29 mouse cellular contexts compared by ENCODE assay signal in the genomic region with DNA sequence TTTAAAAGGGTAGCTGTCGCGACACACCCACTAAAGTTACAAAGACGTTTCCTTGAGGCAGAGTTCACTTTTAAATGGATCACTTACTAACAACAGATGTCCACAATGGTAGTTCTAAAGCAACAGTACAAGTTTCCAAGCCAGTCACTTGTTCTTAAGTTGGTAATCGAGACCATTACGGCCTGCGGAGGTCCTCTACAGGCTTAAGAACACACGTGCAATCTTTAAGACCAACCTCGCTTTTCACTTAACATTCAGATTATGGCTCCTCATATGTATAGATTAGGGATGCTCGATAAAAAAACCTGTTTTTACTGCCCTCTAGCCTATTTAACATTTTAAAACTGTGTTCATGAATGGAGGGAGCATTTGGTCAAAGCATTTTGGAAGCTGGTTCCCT. TPM values are rescaled to one million over a fixed set of nuclear protein-coding genes. Genes with fewer than 3 reads are reported as not detected.
DNase-seq lines count a peak whose midpoint lies in the region; ATAC-seq and TF ChIP-seq lines count a peak whose summit lies in the region.
"Had no signal": no experiment of that assay in that cellular context is flagged by ENCODE, and none has a peak within 500 bp of the region (broad histone marks: within the 10 kb centered on the region; RNA-seq: fewer than 3 reads in every experiment).

No protein-coding gene starts in this region.

- TF ChIP-seq CTCF in CH12.LX (conservative IDR thresholded peaks at IDR 0.05 in 1 of 2, IDR thresholded peaks at IDR 0.05 in 1 of 2; ENCODE audit: low read depth in 2 of 2, low read length in 2 of 2), result no peak
- no peak for TF ChIP-seq CTCF in MEL (IDR thresholded peaks at IDR 0.05 in 2 of 3, conservative IDR thresholded peaks at IDR 0.05 in 1 of 3; ENCODE audit: control insufficient read depth in 1 of 3, insufficient read depth in 1 of 3, low read depth in 2 of 3, low read length in 3 of 3, poor library complexity in 1 of 3, severe bottlenecking in 1 of 3)

- H3K79me2 ChIP-seq in CH12.LX (replicated peaks; ENCODE audit: control insufficient read depth, extremely low read depth, insufficient read depth, poor library complexity, severe bottlenecking), result peaks cover 23% of the 10 kb centered on the region
- H3K79me2 ChIP-seq in MEL (ENCODE audit: control insufficient read depth, insufficient read depth, low read length, poor library complexity), result peaks cover 16% of the 10 kb centered on the region

- DNase-seq in embryo, embryonic 9.5 days (ENCODE audit: extremely low spot score), result peak; percentile 28
- no peak for DNase-seq in embryo, embryonic 11 days
- DNase-seq in 3T3-L1 (ENCODE audit: low read depth, low spot score) (peak; percentile 25), CH12.LX (ENCODE audit: extremely low read depth) (no peak), MEL (ENCODE audit: low read depth, low spot score) (peak; percentile 44)
- no peak for DNase-seq in thymus, postnatal 36 days
- DNase-seq: adrenal gland, adult 2 months; adrenal gland, postnatal 10 days; adrenal gland, postnatal 25 days; B cell, adult 2 months; cerebellum, adult 11 months; cerebellum, adult 18-20 months; cerebellum, adult 9-10 months; cerebellum, postnatal 10 days; cerebellum, postnatal 36 days had no signal

- no peak overlapping the region for H3K9ac ChIP-seq in CH12.LX (ENCODE audit: insufficient read depth, low read depth)
- no peak overlapping the region for H3K9ac ChIP-seq in MEL (ENCODE audit: control insufficient read depth, low read depth, low read length, poor library complexity, severe bottlenecking)
- H3K9ac ChIP-seq: embryonic facial prominence, embryonic 13.5 days; embryonic facial prominence, embryonic 15.5 days; forebrain, embryonic 12.5 days had no signal

- no peak for ATAC-seq in inflammation-experienced regulatory T-cells, adult 6 months
- ATAC-seq: CD4-positive, CD25-positive, alpha-beta regulatory T cell, adult 4 months; forebrain, embryonic 16.5 days had no signal

- peaks cover 2% of the 10 kb centered on the region for H3K9me3 ChIP-seq in CH12.LX (replicated peaks; ENCODE audit: low read length)
- H3K9me3 ChIP-seq in MEL (replicated peaks; ENCODE audit: insufficient read depth, low read length), result no peaks in the 10 kb centered on the region
- H3K9me3 ChIP-seq: embryonic facial prominence, embryonic 13.5 days; embryonic facial prominence, embryonic 15.5 days; forebrain, embryonic 10.5 days; forebrain, embryonic 12.5 days; G1E had no signal

- no peak for TF ChIP-seq EP300 in CH12.LX (IDR thresholded peaks at IDR 0.05; ENCODE audit: low read length)
- TF ChIP-seq EP300 in MEL (IDR thresholded peaks at IDR 0.05; ENCODE audit: low read depth in 1 of 2, low read length in 2 of 2), result no peak

- dilution Hi-C loops in CH12.LX (cut with MboI; ENCODE audit: extremely low pct_ligation_motif_present, extremely low pct_unique_long_range_greater_than_20kb, low sequenced_read_pairs), result no loop called here

- H3K27ac ChIP-seq in CH12.LX (ENCODE audit: insufficient read depth, low read depth) (no peak overlapping the region), MEL (ENCODE audit: control insufficient read depth, low read depth, low read length) (no peak overlapping the region)
- H3K27ac ChIP-seq: embryonic facial prominence, embryonic 13.5 days; embryonic facial prominence, embryonic 15.5 days; forebrain, embryonic 10.5 days; forebrain, embryonic 12.5 days had no signal

- H3K36me3 ChIP-seq in CH12.LX (replicated peaks in 1 of 2; ENCODE audit: control insufficient read depth in 1 of 2, insufficient read depth in 1 of 2, low read length in 1 of 2), result peaks cover 22 to 39% of the 10 kb centered on the region in 2 experiments
- peaks cover 23 to 27% of the 10 kb centered on the region in 2 experiments for H3K36me3 ChIP-seq in MEL (ENCODE audit: control insufficient read depth in 1 of 2, insufficient read depth in 2 of 2, low read length in 2 of 2)

- H3K27me3 ChIP-seq in CH12.LX (replicated peaks) (no peaks in the 10 kb centered on the region), MEL (ENCODE audit: control insufficient read depth in 1 of 2, insufficient read depth in 2 of 2, low read length in 2 of 2) (no peaks in the 10 kb centered on the region)
- H3K27me3 ChIP-seq: embryonic facial prominence, embryonic 13.5 days; embryonic facial prominence, embryonic 15.5 days; forebrain, embryonic 12.5 days had no signal

- H3K4me1 ChIP-seq in CH12.LX (ENCODE audit: control insufficient read depth in 1 of 2, insufficient read depth in 2 of 2) (peaks cover 0 to 13% of the 10 kb centered on the region in 2 experiments; a peak in 1 of 4 replicates), MEL (ENCODE audit: control insufficient read depth in 1 of 2, insufficient read depth in 2 of 2, low read length in 2 of 2) (peaks cover 11 to 14% of the 10 kb centered on the region in 2 experiments; a peak in 3 of 4 replicates)
- H3K4me1 ChIP-seq: embryonic facial prominence, embryonic 15.5 days had no signal

- H3K4me2 ChIP-seq in CH12.LX (ENCODE audit: insufficient read depth, low read depth, poor library complexity, severe bottlenecking), result no peak overlapping the region
- H3K4me2 ChIP-seq: embryonic facial prominence, embryonic 13.5 days; embryonic facial prominence, embryonic 15.5 days; forebrain, embryonic 12.5 days had no signal

- TF ChIP-seq RAD21 in CH12.LX (IDR thresholded peaks at IDR 0.05; ENCODE audit: low read depth, low read length), result no peak
- TF ChIP-seq RAD21 in MEL (IDR thresholded peaks at IDR 0.05; ENCODE audit: low read depth, low read length), result no peak

- in situ Hi-C loops in CH12.LX (cut with MboI; ENCODE audit: low pct_ligation_motif_present, low pct_unique_long_range_greater_than_20kb, low sequenced_read_pairs), result no loop called here

- H3K4me3 ChIP-seq in CH12.LX (replicated peaks in 1 of 3; ENCODE audit: low read depth in 2 of 3, low read length in 2 of 3, poor library complexity in 1 of 3), result no peak overlapping the region
- H3K4me3 ChIP-seq in MEL (ENCODE audit: control insufficient read depth in 1 of 2, insufficient read depth in 1 of 2, low read depth in 2 of 2, low read length in 2 of 2), result no peak overlapping the region
- H3K4me3 ChIP-seq: embryonic facial prominence, embryonic 13.5 days; embryonic facial prominence, embryonic 15.5 days; erythroblast, embryonic 14.5 days; forebrain, embryonic 10.5 days; forebrain, embryonic 12.5 days had no signal

- TF ChIP-seq POLR2A in CH12.LX (IDR thresholded peaks at IDR 0.05; ENCODE audit: low read depth, low read length) (no peak), MEL (IDR thresholded peaks at IDR 0.05; ENCODE audit: control insufficient read depth in 1 of 2, insufficient read depth in 1 of 2, low read depth in 1 of 2, low read length in 2 of 2, poor library complexity in 1 of 2) (peak in 1 of 2 experiments; percentile 42; a peak in 1 of 4 replicates)

TF ChIP-seq in CH12.LX, 34 proteins besides CTCF, POLR2A, EP300 and RAD21:
- TF ChIP-seq ZKSCAN1 (IDR thresholded peaks at IDR 0.05; ENCODE audit: borderline replicate concordance, low read depth, low read length) (no peak), KAT2A (IDR thresholded peaks at IDR 0.05; ENCODE audit: insufficient replicate concordance, low read length) (no peak), CHD1 (IDR thresholded peaks at IDR 0.05; ENCODE audit: low read depth, low read length) (no peak), ZMIZ1 (IDR thresholded peaks at IDR 0.05; ENCODE audit: low read depth, low read length) (peak; percentile 0; the same call in 1 of the 2 replicates), MYC (IDR thresholded peaks at IDR 0.05; ENCODE audit: low read depth, low read length) (no peak), NELFE (IDR thresholded peaks at IDR 0.05; ENCODE audit: low read depth, low read length) (no peak), TBP (conservative IDR thresholded peaks at IDR 0.05; ENCODE audit: low read depth, low read length) (no peak), IRF4 (IDR thresholded peaks at IDR 0.05; ENCODE audit: low read depth, low read length) (no peak), SIN3A (IDR thresholded peaks at IDR 0.05; ENCODE audit: low read length) (no peak)

TF ChIP-seq in MEL, 35 proteins besides CTCF, POLR2A, EP300 and RAD21:
- TF ChIP-seq CHD1 (IDR thresholded peaks at IDR 0.05; ENCODE audit: low read depth, low read length), result no peak
- no peak for TF ChIP-seq KAT2A (conservative IDR thresholded peaks at IDR 0.05; ENCODE audit: low read depth, low read length)
- peak; percentile 39; the same call in 1 of the 2 replicates for TF ChIP-seq POLR2AphosphoS2 (IDR thresholded peaks at IDR 0.05; ENCODE audit: low read length)
- 0 out of 2 replicates have a peak, but pooled peaks have one; percentile 24 for TF ChIP-seq ZMIZ1 (IDR thresholded peaks at IDR 0.05; ENCODE audit: low read depth, low read length)
- TF ChIP-seq HCFC1 (IDR thresholded peaks at IDR 0.05; ENCODE audit: low read depth, low read length), result no peak
- no peak for TF ChIP-seq GABPA (IDR thresholded peaks at IDR 0.05; ENCODE audit: low read depth, low read length)
- TF ChIP-seq NELFE (IDR thresholded peaks at IDR 0.05; ENCODE audit: low read depth, low read length), result no peak
- no peak for TF ChIP-seq TBP (IDR thresholded peaks at IDR 0.05; ENCODE audit: low read depth, low read length)
- TF ChIP-seq E2F4 (IDR thresholded peaks at IDR 0.05; ENCODE audit: borderline replicate concordance, low read depth, low read length), result no peak
- TF ChIP-seq BHLHE40 (IDR thresholded peaks at IDR 0.05; ENCODE audit: borderline replicate concordance, low read depth, low read length), result no peak
- no peak for TF ChIP-seq USF2 (IDR thresholded peaks at IDR 0.05; ENCODE audit: borderline replicate concordance in 1 of 2, insufficient read depth in 1 of 2, low read depth in 1 of 2, low read length in 2 of 2)
- TF ChIP-seq MAZ (IDR thresholded peaks at IDR 0.05; ENCODE audit: low read depth, low read length), result no peak
TF ChIP-seq in MEL: peak in this region for 2.

RNA-seq across cellular contexts. Expression of gene Gm42791, which starts 51.7 kb away (rescaled TPM):
- not detected in 2 replicates for total RNA-seq in CH12.LX (2012; rRNA removed)
- 0.42 TPM in 1 of 2 replicates, not detected in the other for total RNA-seq in CH12.LX (2014; rRNA removed)
- 1.3 and 2.1 TPM in 2 replicates for polyA plus RNA-seq in CH12.LX (2012; ENCODE audit: insufficient read length, low read depth)
- total RNA-seq in MEL (2012; rRNA removed), result 1.2 TPM in 1 of 2 replicates, not detected in the other
- 1 to 10 TPM in 1 of 2 experiments, not detected in 1; 2.1 TPM for polyA plus RNA-seq in MEL (2012; ENCODE audit: insufficient read depth in 1 of 2, insufficient read length in 2 of 2, low read depth in 1 of 2, low replicate concordance in 2 of 2, missing spikeins in 1 of 2)
- polyA plus RNA-seq in inflammation-experienced regulatory T-cells, adult 6 months (2017; shearing (Covaris generic)), result not detected
- total RNA-seq: common myeloid progenitor, adult 5-6 weeks; G1E had no signal
- polyA plus RNA-seq: adrenal gland, adult 2 months; brain, embryonic 14.5 days; embryonic facial prominence, embryonic 11.5 days; forebrain, embryonic 14.5 days; frontal cortex, adult 2 months; G1E had no signal

Comparison
In these comparisons a context has a peak if more than half of its experiments do, and no peak if none do; other contexts are left out.
1. DNase-seq: peak in embryo, embryonic 9.5 days (single experiment), 3T3-L1 (single experiment) and MEL (single experiment); none in embryo, embryonic 11 days (single experiment), CH12.LX (single experiment) and thymus, postnatal 36 days (0 of 2).